Mouse (Mus musculus) brain, embryonic 14.5 days (tissue): Measurements from ENCODE around the gene Map1b.

Experiments
- CTCF ChIP-seq: fragments of 200-500 bp; IDR thresholded peaks from 2 replicates; pipeline ENCODE4 v1.5.1; 2012; ENCODE audit warnings: inconsistent platforms, mild to moderate bottlenecking, moderate library complexity, borderline replicate concordance; ENCODE audit not compliant: insufficient read depth, insufficient read length; ENCODE audit errors: extremely low read depth
- POLR2A ChIP-seq: fragments of 200-500 bp; IDR thresholded peaks from 2 replicates; pipeline ENCODE4 v1.6.1; 2012; ENCODE audit warnings: mild to moderate bottlenecking, inconsistent platforms, borderline replicate concordance; ENCODE audit not compliant: poor library complexity, insufficient read depth, insufficient read length, severe bottlenecking; ENCODE audit errors: extremely low read depth

- TF ChIP-seq CTCF (no peak), POLR2A (0 out of 2 replicates have a peak, but pooled peaks have one; percentile 14)
Measured at GRCm38 (mm10) chr13:99447403-99448199, 68.7 kb downstream of the Map1b start.
